Mouse (Mus musculus) kidney, adult 9 months (tissue): ENCODE data around the gene Sf3a2.
"Not testable (repeated sequence)": the region's sequence is repeated elsewhere in the genome, so short reads cannot be mapped to it uniquely, and the experiment has no call there.

Experiments used
- DNase-seq: peaks from one replicate; pipeline ENCODE4 v3.0.0; 2022

The Sf3a2 gene

DNA sequence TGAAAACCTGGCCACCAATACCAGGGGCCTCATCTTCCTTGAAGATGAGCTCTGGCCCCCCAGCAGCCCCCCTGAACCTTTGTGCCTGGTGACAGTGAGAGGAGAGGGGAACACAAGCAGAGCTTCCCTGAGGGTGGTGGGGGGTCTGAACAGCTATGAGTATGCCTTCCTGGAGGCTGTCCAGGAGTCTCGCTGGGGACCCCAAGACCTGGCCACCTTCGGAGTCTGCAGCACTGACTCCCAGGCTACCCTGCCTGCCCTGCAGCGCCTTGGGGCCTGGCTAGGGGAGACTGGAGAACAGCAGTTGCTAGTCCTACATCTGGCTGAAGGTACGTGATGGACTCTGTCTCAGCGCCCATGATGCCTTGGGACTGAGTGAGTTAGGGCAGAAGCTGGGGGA is 7.3 kb downstream of the Sf3a2 start:
- DNase-seq: no peak

DNA sequence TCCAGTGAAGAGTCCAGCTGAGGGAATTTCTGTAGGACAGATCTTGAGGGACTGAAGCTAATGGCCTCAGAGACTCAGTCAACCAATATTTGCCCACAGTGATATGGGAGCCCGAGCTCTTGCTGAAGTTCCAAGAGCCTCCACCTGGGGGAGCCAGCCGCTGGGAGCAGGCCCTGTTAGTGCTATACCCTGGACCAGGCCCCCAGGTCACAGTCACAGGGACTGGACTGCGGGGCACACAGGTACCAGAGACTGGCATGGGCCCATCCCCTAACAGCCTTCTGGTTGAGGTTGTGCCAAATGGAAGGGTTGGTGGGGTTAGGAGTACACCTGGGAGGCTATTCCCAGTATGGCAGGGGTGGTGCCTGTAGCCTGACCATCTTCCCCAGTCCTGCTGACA is 7.9 kb downstream of the Sf3a2 start:
- peak; percentile 75 for DNase-seq

DNA sequence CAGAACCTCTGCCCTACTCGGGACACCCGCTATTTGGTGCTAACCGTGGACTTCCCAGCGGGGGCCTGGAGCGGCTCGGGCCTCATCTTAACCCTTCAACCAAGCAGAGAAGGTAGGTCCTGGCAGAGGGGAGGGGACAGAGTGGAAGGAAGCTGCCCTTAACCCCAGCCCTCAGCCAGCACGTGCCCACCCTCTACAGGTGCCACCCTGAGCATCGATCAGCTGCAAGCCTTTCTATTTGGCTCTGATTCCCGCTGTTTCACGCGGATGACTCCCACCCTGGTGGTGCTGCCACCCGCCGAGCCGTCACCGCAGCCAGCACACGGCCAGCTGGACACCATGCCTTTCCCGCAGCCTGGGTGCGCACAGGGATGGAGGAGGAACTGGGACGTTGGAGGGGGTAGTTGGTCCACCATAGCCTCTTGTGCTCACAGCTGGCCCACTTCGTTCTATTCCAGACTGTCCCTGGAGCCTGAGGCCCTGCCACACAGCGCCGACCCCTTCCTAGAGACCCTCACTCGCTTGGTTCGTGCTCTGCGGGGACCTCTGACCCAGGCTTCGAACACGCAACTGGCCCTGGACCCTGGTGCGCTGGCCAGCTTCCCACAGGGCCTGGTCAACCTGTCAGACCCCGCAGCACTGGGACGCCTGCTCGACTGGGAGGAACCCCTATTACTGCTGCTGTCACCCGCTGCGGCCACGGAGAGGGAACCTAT is 8.5 kb downstream of the Sf3a2 start:
- no peak for DNase-seq

DNA sequence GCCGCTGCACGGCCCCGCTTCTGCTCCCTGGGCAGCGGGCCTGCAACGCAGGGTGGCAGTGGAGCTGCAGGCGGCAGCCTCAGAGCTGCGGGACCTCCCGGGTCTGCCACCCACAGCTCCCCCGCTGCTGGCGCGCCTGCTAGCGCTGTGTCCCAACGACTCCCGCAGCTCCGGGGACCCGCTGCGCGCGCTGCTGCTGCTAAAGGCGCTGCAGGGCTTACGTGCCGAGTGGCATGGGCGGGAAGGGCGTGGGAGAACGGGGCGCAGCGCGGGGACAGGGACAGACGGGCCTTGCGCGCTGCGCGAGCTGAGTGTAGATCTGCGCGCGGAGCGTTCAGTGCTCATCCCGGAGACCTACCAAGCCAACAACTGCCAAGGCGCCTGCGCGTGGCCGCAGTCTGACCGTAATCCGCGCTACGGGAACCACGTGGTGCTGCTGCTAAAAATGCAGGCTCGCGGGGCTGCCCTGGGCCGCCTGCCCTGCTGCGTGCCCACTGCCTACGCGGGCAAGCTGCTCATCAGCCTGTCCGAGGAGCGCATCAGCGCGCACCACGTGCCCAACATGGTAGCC is 9.1 kb downstream of the Sf3a2 start:
- peak; percentile 65 for DNase-seq

GRCm38 (mm10) chr10:80808099-80808984 is 10.3 kb downstream of the Sf3a2 start:
- DNase-seq: no peak

DNA sequence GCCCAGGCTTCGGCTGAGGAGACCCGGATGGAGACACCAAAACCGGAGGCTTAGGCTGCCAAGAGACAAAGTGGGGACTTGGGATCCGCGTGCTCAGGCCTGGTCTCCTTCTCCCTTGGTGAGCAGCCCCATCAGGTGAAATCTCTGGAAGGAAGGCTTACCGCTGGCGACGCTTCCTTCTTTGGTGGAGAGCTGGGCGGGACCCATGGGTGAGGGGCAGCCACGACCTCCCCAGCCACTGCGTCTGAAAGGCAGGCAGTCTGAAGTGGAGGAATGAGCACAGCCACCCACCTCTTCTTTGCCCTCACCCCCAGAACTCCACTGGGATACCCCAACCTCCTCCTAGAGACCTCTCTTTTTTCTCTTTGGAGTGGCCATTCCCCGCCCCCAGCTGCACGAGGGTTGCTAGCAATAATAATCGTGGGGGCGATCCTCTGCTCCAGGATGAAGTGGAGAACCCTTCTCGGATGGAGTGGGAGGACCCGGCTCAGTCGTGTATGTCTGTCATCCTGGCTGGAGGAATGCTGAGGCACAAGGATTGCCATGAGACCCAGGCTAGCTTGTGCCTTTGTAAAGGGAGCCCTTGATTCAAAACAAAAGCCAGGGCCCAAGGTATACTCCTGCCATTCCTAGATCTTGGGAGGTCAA is 11.1 kb downstream of the Sf3a2 start:
- no peak for DNase-seq

DNA sequence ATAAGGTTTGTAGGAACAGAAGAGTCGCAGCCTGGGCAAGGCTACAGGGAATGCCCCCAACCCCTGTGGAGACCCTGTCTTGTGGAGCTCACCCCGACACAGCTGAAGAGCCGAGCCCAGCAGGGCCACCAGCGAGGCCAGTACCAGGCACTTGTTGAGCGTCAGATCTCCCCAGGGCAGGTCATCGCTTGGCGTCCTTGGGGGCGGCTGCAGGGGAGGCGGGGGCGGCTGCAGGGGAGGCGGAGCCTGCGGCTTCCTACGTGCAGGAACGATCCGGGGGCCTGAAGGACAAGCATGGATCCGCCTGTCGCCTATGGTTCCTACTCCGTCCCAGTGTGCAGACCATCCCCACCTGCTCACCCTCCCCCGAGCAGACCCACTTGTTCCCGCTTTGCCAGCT is 12.1 kb downstream of the Sf3a2 start:
- DNase-seq: no peak

- no peak for DNase-seq
Measured at GRCm38 (mm10) chr10:80812391-80813041, 14.5 kb downstream of the Sf3a2 start.

DNA sequence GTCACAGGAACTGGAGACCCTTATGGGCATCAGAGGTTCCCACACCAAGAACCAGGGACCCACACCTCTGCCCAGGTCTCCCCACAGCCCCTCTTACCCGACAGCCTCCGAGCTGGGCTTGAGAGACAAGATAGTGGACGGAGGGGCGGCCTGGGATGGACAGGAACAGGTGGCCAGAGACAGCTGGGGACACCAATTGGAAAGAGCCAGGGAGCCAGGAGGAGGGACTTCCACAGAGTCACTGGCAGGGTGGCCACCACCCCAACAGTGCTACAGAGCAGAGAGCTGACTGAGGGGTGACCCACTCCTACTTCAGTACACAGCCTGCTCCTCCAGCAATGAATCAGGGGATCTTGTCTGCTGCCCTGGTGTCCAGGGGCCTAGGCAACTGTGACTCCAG is 15.4 kb downstream of the Sf3a2 start, which contains the start of gene Jsrp1:
Gene Jsrp1, minus strand, starts transcription at position 133 of the 400 bp plus-strand sequence.
- no peak for DNase-seq

GRCm38 (mm10) chr10:80814800-80815199 is 16.8 kb downstream of the Sf3a2 start:
- no peak for DNase-seq

- DNase-seq: not testable (repeated sequence)
Measured at GRCm38 (mm10) chr10:80816303-80816702, 18.3 kb downstream of the Sf3a2 start.

GRCm38 (mm10) chr10:80817164-80817563 is 19.2 kb downstream of the Sf3a2 start:
- no peak for DNase-seq

- not testable (repeated sequence) for DNase-seq
Measured at GRCm38 (mm10) chr10:80817955-80818354, 20.0 kb downstream of the Sf3a2 start.

DNA sequence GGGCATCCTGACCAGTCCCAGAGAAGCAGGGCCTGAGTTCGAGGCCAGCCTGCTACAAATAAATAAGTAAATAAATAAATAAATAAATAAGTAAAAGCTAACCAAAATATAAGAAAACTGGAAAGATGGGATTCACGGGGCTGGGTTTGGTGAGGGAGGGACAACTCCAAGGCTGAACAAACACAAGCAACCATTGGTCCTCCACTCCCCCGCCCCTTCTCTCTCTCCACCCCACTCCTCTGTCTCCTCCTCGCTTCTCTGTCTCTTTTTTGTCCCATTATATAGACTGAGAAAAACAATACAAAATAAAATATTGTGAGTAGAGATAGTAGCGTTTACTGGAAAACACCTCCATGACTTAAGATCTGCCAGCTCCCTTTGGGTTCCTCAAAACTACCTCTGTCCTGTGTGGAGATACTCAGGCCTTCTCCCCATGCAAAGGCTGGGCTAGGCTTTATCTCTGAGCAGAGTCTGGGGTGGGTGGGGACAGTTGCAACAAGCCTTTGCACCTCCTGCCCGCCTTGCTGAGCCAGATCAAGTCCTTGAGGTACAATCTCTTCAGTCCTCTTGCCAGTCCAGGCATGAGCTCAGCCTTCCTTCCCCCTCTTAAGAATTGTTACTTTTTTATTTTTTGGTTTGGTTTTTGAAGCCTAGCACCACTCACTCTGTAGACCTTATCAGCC is 20.7 kb downstream of the Sf3a2 start:
- no peak for DNase-seq

- DNase-seq: peak; percentile 87
Measured at GRCm38 (mm10) chr10:80819406-80819805, 21.4 kb downstream of the Sf3a2 start.

GRCm38 (mm10) chr10:80821991-80822390 is 24.0 kb downstream of the Sf3a2 start:
- peak; percentile 52 for DNase-seq

DNA sequence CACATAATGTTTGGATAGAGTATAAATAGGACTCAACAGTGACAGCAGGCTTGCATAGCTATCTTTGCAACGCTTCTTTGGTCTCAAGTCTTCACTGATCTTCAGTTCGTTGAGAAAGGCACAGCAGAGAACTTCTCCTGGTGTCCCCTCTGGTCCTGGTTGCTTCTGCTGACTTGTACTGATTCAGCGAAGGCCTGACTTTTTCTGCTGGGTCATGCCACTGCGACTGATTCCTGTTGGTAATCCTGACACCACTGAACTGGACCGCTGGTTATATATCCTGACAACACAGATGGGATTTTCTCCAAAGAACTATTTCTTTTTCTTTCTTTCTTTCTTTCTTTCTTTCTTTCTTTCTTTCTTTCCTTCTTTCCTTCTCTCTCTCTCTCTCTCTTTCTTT is 24.5 kb downstream of the Sf3a2 start:
- DNase-seq: no peak

DNA sequence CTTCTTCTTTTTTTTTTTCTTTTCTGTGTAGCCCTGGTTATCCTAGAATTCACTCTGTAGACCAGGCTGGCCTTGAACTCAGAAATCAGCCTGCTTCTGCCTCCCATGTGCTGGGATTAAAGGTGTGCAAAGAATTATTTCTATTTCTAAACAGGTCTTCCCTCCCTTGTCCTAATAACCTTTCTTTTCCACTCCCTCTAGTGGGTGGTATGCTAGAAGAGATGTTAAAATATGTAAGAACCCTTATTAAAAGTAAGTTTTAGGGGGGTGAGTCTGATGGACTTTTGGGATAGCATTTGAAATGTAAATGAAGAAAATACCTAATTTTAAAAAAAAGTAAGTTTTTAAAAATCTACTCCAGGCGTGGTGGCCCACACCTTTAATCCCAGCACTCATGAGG is 25.3 kb downstream of the Sf3a2 start:
- no peak for DNase-seq

GRCm38 (mm10) chr10:80823847-80824643 is 26.0 kb downstream of the Sf3a2 start:
- peak; percentile 41 for DNase-seq

- DNase-seq: no peak
Measured at GRCm38 (mm10) chr10:80824827-80825226, 26.8 kb downstream of the Sf3a2 start.
